Mouse (Mus musculus) kidney, adult 2 months (tissue): ENCODE data around the gene Gm6993.

ENCODE experiments used
- CTCF ChIP-seq: fragments of 200-500 bp; conservative IDR thresholded peaks from 2 replicates; pipeline ENCODE4 v1.5.1; 2011; ENCODE audit warnings: low read depth, mild to moderate bottlenecking, control low read depth, low read length, moderate library complexity, mixed read lengths; ENCODE audit not compliant: insufficient read depth, insufficient read length
- POLR2A ChIP-seq: fragments of 200-500 bp; IDR thresholded peaks from one replicate; pipeline ENCODE4 v1.6.1; 2011; ENCODE audit warnings: low read depth, low read length, control low read depth

GRCm38 (mm10) chr12:31254978-31255377 lies 14.4 kb downstream of the Gm6993 start:
- TF ChIP-seq CTCF (no peak), POLR2A (no peak)
